Mouse (Mus musculus): Measurements from ENCODE around the gene Pcgf2. TPM values are rescaled to one million over a fixed set of nuclear protein-coding genes. Genes with fewer than 3 reads are reported as not detected.

Pcgf2 gene
- total and polyA plus RNA-seq, 3 experiments = 0.99 to 19.5 (median 5.6) TPM

DNA sequence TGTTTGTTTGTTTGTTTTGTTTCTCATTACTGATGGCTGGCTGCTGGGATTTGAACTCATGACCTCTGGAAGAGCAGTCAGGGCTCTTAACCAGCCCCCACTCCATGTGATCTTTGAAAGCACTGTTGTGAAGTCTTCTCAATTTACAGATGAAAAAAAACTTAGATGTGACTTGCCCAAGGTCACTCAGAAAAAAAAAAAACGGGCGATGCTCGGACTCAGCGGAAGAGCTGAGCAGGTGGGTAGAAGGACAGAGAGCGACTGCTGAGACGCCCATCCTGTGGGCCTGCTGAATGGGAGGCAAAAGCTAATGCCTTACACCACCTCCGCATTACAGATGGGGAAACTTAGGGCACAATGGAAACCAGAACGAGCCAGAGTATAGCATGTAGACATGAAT is 3.6 kb downstream of the Pcgf2 start:
- in situ Hi-C loops (cut with MboI; ENCODE audit: low pct_ligation_motif_present, low pct_unique_long_range_greater_than_20kb, low sequenced_read_pairs) = loop anchor here (5.0 kb wide), 1 partner anchor 64 kb away; no protein-coding TSS in a partner anchor
- Histone ChIP-seq H3K27ac (ENCODE audit: insufficient read depth, low read depth) (no peak overlapping the region), H3K27me3 (replicated peaks) (peaks cover 16% of the 10 kb centered on the region), H3K4me3 (replicated peaks in 1 of 3; ENCODE audit: low read depth in 2 of 3, low read length in 2 of 3, poor library complexity in 1 of 3) (no peak overlapping the region), H3K9ac (ENCODE audit: insufficient read depth, low read depth) (no peak overlapping the region), H3K36me3 (replicated peaks in 1 of 2; ENCODE audit: control insufficient read depth in 1 of 2, insufficient read depth in 1 of 2, low read length in 1 of 2) (peaks cover 17 to 30% of the 10 kb centered on the region in 2 experiments), H3K9me3 (replicated peaks; ENCODE audit: low read length) (no peaks in the 10 kb centered on the region), H3K79me2 (replicated peaks; ENCODE audit: control insufficient read depth, extremely low read depth, insufficient read depth, poor library complexity, severe bottlenecking) (no peaks in the 10 kb centered on the region; the same call in 1 of the 2 replicates), H3K4me2 (ENCODE audit: insufficient read depth, low read depth, poor library complexity, severe bottlenecking) (no peak overlapping the region), H3K4me1 (ENCODE audit: control insufficient read depth in 1 of 2, insufficient read depth in 2 of 2) (peaks cover 8 to 35% of the 10 kb centered on the region in 2 experiments)
- dilution Hi-C loops (cut with MboI; ENCODE audit: extremely low pct_ligation_motif_present, extremely low pct_unique_long_range_greater_than_20kb, low sequenced_read_pairs) = no loop called here
- TF ChIP-seq MAZ (IDR thresholded peaks at IDR 0.05; ENCODE audit: low read depth, low read length) (no peak), CHD2 (IDR thresholded peaks at IDR 0.05; ENCODE audit: low read length) (no peak), NRF1 (IDR thresholded peaks at IDR 0.05; ENCODE audit: low read depth, low read length) (no peak), KAT2A (IDR thresholded peaks at IDR 0.05; ENCODE audit: insufficient replicate concordance, low read length) (no peak), E2F4 (IDR thresholded peaks at IDR 0.05; ENCODE audit: insufficient replicate concordance, low read depth, low read length) (no peak), TBP (conservative IDR thresholded peaks at IDR 0.05; ENCODE audit: low read depth, low read length) (no peak), MEF2A (IDR thresholded peaks at IDR 0.05; ENCODE audit: borderline replicate concordance, low read depth, low read length) (no peak), NELFE (IDR thresholded peaks at IDR 0.05; ENCODE audit: low read depth, low read length) (no peak), USF2 (conservative IDR thresholded peaks at IDR 0.05; ENCODE audit: low read depth, low read length) (no peak), UBTF (IDR thresholded peaks at IDR 0.05; ENCODE audit: low read depth, low read length) (no peak), CTCF (conservative IDR thresholded peaks at IDR 0.05 in 1 of 2, IDR thresholded peaks at IDR 0.05 in 1 of 2; ENCODE audit: low read depth in 2 of 2, low read length in 2 of 2) (no peak), ZMIZ1 (IDR thresholded peaks at IDR 0.05; ENCODE audit: low read depth, low read length) (no peak), EP300 (IDR thresholded peaks at IDR 0.05; ENCODE audit: low read length) (no peak), BHLHE40 (IDR thresholded peaks at IDR 0.05; ENCODE audit: low read depth, low read length) (no peak), POLR2AphosphoS2 (IDR thresholded peaks at IDR 0.05; ENCODE audit: low read depth, low read length) (no peak), PAX5 (IDR thresholded peaks at IDR 0.05; ENCODE audit: low read length) (no peak), MAX (IDR thresholded peaks at IDR 0.05; ENCODE audit: low read length) (no peak)
- no peak for DNase-seq (ENCODE audit: extremely low read depth)

DNA sequence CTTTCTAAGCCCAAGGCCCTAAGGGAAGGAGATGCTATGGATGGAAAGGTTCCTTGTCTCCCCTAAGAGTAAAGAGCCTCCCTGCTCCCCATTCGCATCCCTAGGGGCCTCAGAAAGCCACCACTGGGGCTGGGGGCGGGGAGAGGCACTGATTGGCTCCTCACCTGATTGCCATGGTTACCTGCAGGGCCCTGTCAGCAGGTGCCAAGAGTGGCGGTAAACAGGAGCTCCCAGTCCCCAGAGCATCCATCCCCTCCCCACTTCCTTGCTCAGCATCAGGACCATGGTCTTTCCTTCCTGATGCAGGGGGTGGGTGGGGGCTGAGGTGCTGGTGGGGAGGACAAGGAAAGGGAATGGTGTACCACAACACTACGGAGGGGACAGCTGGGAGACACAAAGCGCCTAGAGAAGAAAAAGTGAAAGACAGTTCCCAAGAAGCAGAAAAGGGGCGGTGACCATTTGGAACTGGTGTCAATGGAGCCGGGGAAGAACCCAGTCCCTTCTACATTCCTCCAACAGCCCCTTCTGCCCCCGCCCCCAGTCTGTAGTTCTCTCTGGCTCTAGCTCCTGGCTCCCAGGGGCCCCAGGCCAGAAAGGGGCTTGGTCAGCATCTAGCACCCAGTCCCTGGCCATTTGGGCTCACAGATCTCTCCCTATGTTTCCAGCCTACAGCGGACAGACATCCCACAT is 4.4 kb downstream of the Pcgf2 start:
- no peaks in the 10 kb centered on the region for H3K9me3 ChIP-seq (replicated peaks; ENCODE audit: low read length)
- dilution Hi-C loops (cut with MboI; ENCODE audit: extremely low pct_ligation_motif_present, extremely low pct_unique_long_range_greater_than_20kb, low sequenced_read_pairs) = no loop called here
- DNase-seq (ENCODE audit: extremely low read depth) = no peak
- no peaks in the 10 kb centered on the region; the same call in 1 of the 2 replicates for H3K79me2 ChIP-seq (replicated peaks; ENCODE audit: control insufficient read depth, extremely low read depth, insufficient read depth, poor library complexity, severe bottlenecking)
- in situ Hi-C loops (cut with MboI; ENCODE audit: low pct_ligation_motif_present, low pct_unique_long_range_greater_than_20kb, low sequenced_read_pairs) = loop anchor here (5.0 kb wide), 1 partner anchor 64 kb away; no protein-coding TSS in a partner anchor
- H3K4me3 ChIP-seq (replicated peaks in 1 of 3; ENCODE audit: low read depth in 2 of 3, low read length in 2 of 3, poor library complexity in 1 of 3) = no peak overlapping the region
- peaks cover 6 to 27% of the 10 kb centered on the region in 2 experiments; a peak in 3 of 4 replicates for H3K4me1 ChIP-seq (ENCODE audit: control insufficient read depth in 1 of 2, insufficient read depth in 2 of 2)
- peaks cover 8% of the 10 kb centered on the region for H3K27me3 ChIP-seq (replicated peaks)
- H3K9ac ChIP-seq (ENCODE audit: insufficient read depth, low read depth) = no peak overlapping the region
- TF ChIP-seq MAZ (IDR thresholded peaks at IDR 0.05; ENCODE audit: low read depth, low read length) = no peak
- no peak for TF ChIP-seq USF1 (IDR thresholded peaks at IDR 0.05; ENCODE audit: low read depth, low read length)
- TF ChIP-seq MYC (IDR thresholded peaks at IDR 0.05; ENCODE audit: low read depth, low read length) = no peak
- TF ChIP-seq SIN3A (IDR thresholded peaks at IDR 0.05; ENCODE audit: low read length) = no peak
- no peak for TF ChIP-seq RAD21 (IDR thresholded peaks at IDR 0.05; ENCODE audit: low read depth, low read length)
- no peak for TF ChIP-seq ZMIZ1 (IDR thresholded peaks at IDR 0.05; ENCODE audit: low read depth, low read length)
- no peak for TF ChIP-seq MXI1 (IDR thresholded peaks at IDR 0.05; ENCODE audit: low read depth, low read length)
- TF ChIP-seq MAFK (IDR thresholded peaks at IDR 0.05; ENCODE audit: insufficient replicate concordance, low read length) = no peak
- TF ChIP-seq RCOR1 (conservative IDR thresholded peaks at IDR 0.05; ENCODE audit: low read depth, low read length) = no peak
- TF ChIP-seq ELF1 (IDR thresholded peaks at IDR 0.05; ENCODE audit: low read depth, low read length) = no peak
- no peak for TF ChIP-seq GABPA (IDR thresholded peaks at IDR 0.05; ENCODE audit: insufficient replicate concordance, low read depth, low read length)
- no peak for TF ChIP-seq NRF1 (IDR thresholded peaks at IDR 0.05; ENCODE audit: low read depth, low read length)
- no peak overlapping the region for H3K4me2 ChIP-seq (ENCODE audit: insufficient read depth, low read depth, poor library complexity, severe bottlenecking)
- no peak overlapping the region for H3K27ac ChIP-seq (ENCODE audit: insufficient read depth, low read depth)
- peaks cover 25 to 39% of the 10 kb centered on the region in 2 experiments for H3K36me3 ChIP-seq (replicated peaks in 1 of 2; ENCODE audit: control insufficient read depth in 1 of 2, insufficient read depth in 1 of 2, low read length in 1 of 2)

Data from CH12.LX (cell line).